Mouse (Mus musculus): ENCODE data around the gene Tcf19. TPM values are rescaled to one million over a fixed set of nuclear protein-coding genes. Genes with fewer than 3 reads are reported as not detected.
A peak's percentile ranks its signal among the peaks of the same experiment; 100 is the strongest.

Tcf19 gene
- total RNA-seq (2022) = 1 to 10 TPM; 3.5 to 6.7 (median 4.8) TPM

- DNase-seq = peak; percentile 98
These were observed at the start of gene Tcf19, which contains the start of gene Cchcr1 for GRCm38 (mm10) chr17:35516652-35517500. Gene Tcf19 (minus strand): TSS chr17:35516824. Gene Cchcr1 (plus strand): TSS chr17:35517100.

- no peak for DNase-seq
These were observed 41.6 kb upstream of the Tcf19 start for GRCm38 (mm10) chr17:35558216-35558615.

GRCm38 (mm10) chr17:35557351-35557750, 40.7 kb upstream of the Tcf19 start:
- DNase-seq = no peak

GRCm38 (mm10) chr17:35556812-35557211, 40.2 kb upstream of the Tcf19 start:
- DNase-seq = no peak

GRCm38 (mm10) chr17:35556186-35556765, 39.7 kb upstream of the Tcf19 start:
- no peak for DNase-seq

GRCm38 (mm10) chr17:35554761-35555397, 38.3 kb upstream of the Tcf19 start:
- DNase-seq = no peak

GRCm38 (mm10) chr17:35554321-35554720, 37.7 kb upstream of the Tcf19 start:
- no peak for DNase-seq

- DNase-seq = no peak
These were observed 35.3 kb upstream of the Tcf19 start, which contains the start of gene Cdsn for GRCm38 (mm10) chr17:35551881-35552414. Gene Cdsn (plus strand): TSS chr17:35552128.

- DNase-seq = no peak
These were observed 34.2 kb upstream of the Tcf19 start for GRCm38 (mm10) chr17:35550871-35551270.

GRCm38 (mm10) chr17:35550143-35550494, 33.5 kb upstream of the Tcf19 start:
- no peak for DNase-seq

- peak; percentile 78 for DNase-seq
These were observed 33.0 kb upstream of the Tcf19 start for GRCm38 (mm10) chr17:35549437-35550142.

GRCm38 (mm10) chr17:35548636-35549035, 32.0 kb upstream of the Tcf19 start:
- DNase-seq = no peak

GRCm38 (mm10) chr17:35547465-35547864, 30.8 kb upstream of the Tcf19 start:
- DNase-seq = no peak

GRCm38 (mm10) chr17:35544680-35545079, 28.1 kb upstream of the Tcf19 start:
- DNase-seq = no peak

GRCm38 (mm10) chr17:35544001-35544400, 27.4 kb upstream of the Tcf19 start:
- DNase-seq = no peak

GRCm38 (mm10) chr17:35543412-35543861, 26.8 kb upstream of the Tcf19 start:
- no peak for DNase-seq

GRCm38 (mm10) chr17:35542761-35543411, 26.3 kb upstream of the Tcf19 start:
- no peak for DNase-seq

- no peak for DNase-seq
These were observed 22.9 kb upstream of the Tcf19 start for GRCm38 (mm10) chr17:35539540-35539939.

GRCm38 (mm10) chr17:35538476-35538875, 21.9 kb upstream of the Tcf19 start:
- DNase-seq = no peak

- DNase-seq = no peak
These were observed 20.8 kb upstream of the Tcf19 start for GRCm38 (mm10) chr17:35537421-35537820.

- DNase-seq = no peak
These were observed 17.7 kb upstream of the Tcf19 start for GRCm38 (mm10) chr17:35534343-35534742.

- DNase-seq = no peak
These were observed 16.3 kb upstream of the Tcf19 start, which contains the start of gene Psors1c2 for GRCm38 (mm10) chr17:35532901-35533300. Gene Psors1c2 (plus strand): TSS chr17:35533201.

Data from adrenal gland, adult 8-10 months (tissue).